Comparison of ENCODE assay signal across 14 mouse cellular contexts in the genomic region with DNA sequence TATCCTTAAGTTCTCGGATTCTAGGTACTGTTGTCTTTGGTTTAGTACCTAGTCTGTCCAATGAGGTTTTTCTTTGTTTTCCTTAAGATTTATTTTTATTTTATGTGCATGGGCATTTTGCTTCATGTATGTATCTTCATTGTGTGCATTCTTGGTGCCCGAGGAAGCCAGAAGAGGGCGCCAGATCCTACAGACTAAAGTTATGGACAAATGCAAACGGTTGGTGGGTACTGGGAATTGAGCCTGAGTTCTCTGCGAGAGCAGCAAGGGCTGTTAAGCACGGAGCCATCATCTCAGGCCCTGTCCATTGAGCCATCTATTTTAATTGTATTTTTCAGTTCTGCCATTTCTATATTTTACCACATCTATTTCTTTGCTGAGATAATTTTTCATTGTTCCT. TPM values are rescaled to one million over a fixed set of nuclear protein-coding genes. Genes with fewer than 3 reads are reported as not detected.
DNase-seq lines count a peak whose midpoint lies in the region; ATAC-seq and TF ChIP-seq lines count a peak whose summit lies in the region.
"Had no signal": no experiment of that assay in that cellular context is flagged by ENCODE, and none has a peak within 500 bp of the region (broad histone marks: within the 10 kb centered on the region; RNA-seq: fewer than 3 reads in every experiment).

No protein-coding gene starts in this region.

- no peak overlapping the region for H3K27ac ChIP-seq in hindbrain, postnatal 0 days
- H3K27ac ChIP-seq in hindbrain, embryonic 14.5 days: no peak overlapping the region
- no peak overlapping the region for H3K27ac ChIP-seq in neural tube, embryonic 15.5 days (replicated peaks)
- H3K27ac ChIP-seq: heart, embryonic 10.5 days; hindbrain, embryonic 15.5 days; limb, embryonic 13.5 days had no signal

- H3K9ac ChIP-seq in hindbrain, postnatal 0 days (replicated peaks; ENCODE audit: low read length): no peak overlapping the region
- no peak overlapping the region for H3K9ac ChIP-seq in hindbrain, embryonic 14.5 days
- H3K9ac ChIP-seq in neural tube, embryonic 15.5 days (replicated peaks): no peak overlapping the region
- H3K9ac ChIP-seq: hindbrain, embryonic 15.5 days; limb, embryonic 13.5 days had no signal

- no peaks in the 10 kb centered on the region for H3K36me3 ChIP-seq in hindbrain, postnatal 0 days (ENCODE audit: insufficient read depth, low read length)
- no peaks in the 10 kb centered on the region for H3K36me3 ChIP-seq in hindbrain, embryonic 14.5 days (replicated peaks; ENCODE audit: control insufficient read depth, insufficient read depth)
- no peaks in the 10 kb centered on the region for H3K36me3 ChIP-seq in neural tube, embryonic 15.5 days
- H3K36me3 ChIP-seq: heart, embryonic 10.5 days; hindbrain, embryonic 15.5 days; limb, embryonic 13.5 days had no signal

- no peak overlapping the region for H3K4me3 ChIP-seq in hindbrain, postnatal 0 days (ENCODE audit: low read length)
- H3K4me3 ChIP-seq in hindbrain, embryonic 14.5 days (replicated peaks; ENCODE audit: low read length): no peak overlapping the region
- H3K4me3 ChIP-seq in neural tube, embryonic 15.5 days (replicated peaks): no peak overlapping the region
- H3K4me3 ChIP-seq: heart, embryonic 10.5 days; hindbrain, embryonic 15.5 days; limb, embryonic 13.5 days had no signal

- no peaks in the 10 kb centered on the region; the same call in 1 of the 2 replicates for H3K27me3 ChIP-seq in hindbrain, postnatal 0 days (ENCODE audit: insufficient read depth, low read length)
- peaks cover 21% of the 10 kb centered on the region; the same call in 1 of the 2 replicates for H3K27me3 ChIP-seq in hindbrain, embryonic 14.5 days (ENCODE audit: control insufficient read depth, insufficient read depth, low read length)
- peaks cover 13% of the 10 kb centered on the region for H3K27me3 ChIP-seq in neural tube, embryonic 15.5 days (replicated peaks)

- no peak for DNase-seq in hindbrain, postnatal 0 days (ENCODE audit: low spot score)
- DNase-seq in hindbrain, embryonic 14.5 days (ENCODE audit: low spot score): no peak
- peak; percentile 18 for DNase-seq in retina, embryonic 14.5 days (ENCODE audit: low spot score)
- no peak for DNase-seq in retina, postnatal 1 day
- DNase-seq in ZHBTc4 (ENCODE audit: low read depth, low spot score): peak; percentile 57
- peak; percentile 35 to 51 for DNase-seq in thymus, postnatal 36 days
- no peak for DNase-seq in gastrocnemius, postnatal 25 days
- DNase-seq: embryo, embryonic 11 days; layer of hippocampus, adult 9-11 months had no signal

- H3K4me2 ChIP-seq in hindbrain, postnatal 0 days (ENCODE audit: low read depth, low read length): no peak overlapping the region
- H3K4me2 ChIP-seq in hindbrain, embryonic 14.5 days (replicated peaks): no peak overlapping the region
- no peak overlapping the region for H3K4me2 ChIP-seq in neural tube, embryonic 15.5 days
- H3K4me2 ChIP-seq: hindbrain, embryonic 15.5 days; limb, embryonic 13.5 days; midbrain, embryonic 11.5 days had no signal

- TF ChIP-seq CTCF in hindbrain, postnatal 0 days (IDR thresholded peaks at IDR 0.05; ENCODE audit: low read depth): peak; percentile 43

- WGBS in hindbrain, postnatal 0 days: 87% methylated on average over 6 of the region's 6 CpGs
- WGBS in hindbrain, embryonic 14.5 days: 90% methylated on average over 6 of the region's 6 CpGs
- 92% methylated on average over 6 of the region's 6 CpGs for WGBS in neural tube, embryonic 15.5 days

- no peaks in the 10 kb centered on the region for H3K9me3 ChIP-seq in hindbrain, postnatal 0 days (ENCODE audit: low read length)
- no peaks in the 10 kb centered on the region for H3K9me3 ChIP-seq in hindbrain, embryonic 14.5 days (ENCODE audit: control insufficient read depth, low read length)
- no peaks in the 10 kb centered on the region for H3K9me3 ChIP-seq in neural tube, embryonic 15.5 days (replicated peaks)
- H3K9me3 ChIP-seq: heart, embryonic 10.5 days; hindbrain, embryonic 15.5 days; limb, embryonic 13.5 days had no signal

- ATAC-seq in hindbrain, postnatal 0 days: no peak
- no peak for ATAC-seq in hindbrain, embryonic 14.5 days (ENCODE audit: low FRiP score)
- no peak for ATAC-seq in neural tube, embryonic 15.5 days (ENCODE audit: low FRiP score)

- 0 out of 2 replicates have a peak, but pooled peaks cover 4% of the 10 kb centered on the region for H3K4me1 ChIP-seq in hindbrain, postnatal 0 days (ENCODE audit: insufficient read depth, low read length)
- H3K4me1 ChIP-seq in hindbrain, embryonic 14.5 days (replicated peaks; ENCODE audit: control insufficient read depth, insufficient read depth, low read length): peaks cover 12% of the 10 kb centered on the region
- peaks cover 5% of the 10 kb centered on the region for H3K4me1 ChIP-seq in neural tube, embryonic 15.5 days

RNA-seq across cellular contexts. Expression of a gene that starts 35.9 kb away (rescaled TPM):
- total RNA-seq in hindbrain, postnatal 0 days (2014; rRNA removed): 8.3 and 8.5 TPM in 2 replicates
- 5.4 and 5.8 TPM in 2 replicates for polyA plus RNA-seq in hindbrain, postnatal 0 days (2015; fragmentation: Nextera tagmentation; extraction: Ambion mirVana)
- 6.5 and 6.9 TPM in 2 replicates for polyA plus RNA-seq in hindbrain, embryonic 14.5 days (2014; fragmentation: Nextera tagmentation; extraction: Ambion mirVana)
- 10 to 100 TPM; 22.1 to 32.5 TPM for total RNA-seq in gastrocnemius, postnatal 25 days (2021)
- polyA plus RNA-seq in neural tube, embryonic 15.5 days (2015; fragmentation: Nextera tagmentation; extraction: Ambion mirVana): 6.6 and 11.8 TPM in 2 replicates

Comparison
In these comparisons a context has a peak if more than half of its experiments do, and no peak if none do; other contexts are left out.
1. DNase-seq: peak in retina, embryonic 14.5 days (single experiment), ZHBTc4 (single experiment) and thymus, postnatal 36 days (2 of 2); none in hindbrain, postnatal 0 days (single experiment), hindbrain, embryonic 14.5 days (single experiment), retina, postnatal 1 day (single experiment) and gastrocnemius, postnatal 25 days (single experiment).